Mouse (Mus musculus) cerebellum, adult 2 months (tissue): ENCODE results near the gene Zfp952. TPM values are rescaled to one million over a fixed set of nuclear protein-coding genes. Genes with fewer than 3 reads are reported as not detected.
A peak's percentile ranks its signal among the peaks of the same experiment; 100 is the strongest.

Source experiments
- DNase-seq, 2 experiments: peaks; one replicate each; pipeline ENCODE4 v3.0.0; 2021
- H3K27ac ChIP-seq: fragments of 200-500 bp; 2 replicates; pipeline ENCODE4 v1.5.1; 2012; ENCODE audit warnings: low read length, control low read depth, inconsistent platforms; ENCODE audit not compliant: insufficient read depth
- H3K27me3 ChIP-seq: fragments of 200-500 bp; 2 replicates; pipeline ENCODE4 v1.6.1; 2012; ENCODE audit warnings: inconsistent platforms, mild to moderate bottlenecking, low read length, moderate library complexity; ENCODE audit not compliant: control insufficient read depth, insufficient read depth
- H3K4me1 ChIP-seq: fragments of 200-500 bp; 2 replicates; pipeline ENCODE4 v1.6.1; 2011; ENCODE audit warnings: low read length; ENCODE audit not compliant: control insufficient read depth, insufficient read depth
- H3K4me3 ChIP-seq: fragments of 200-500 bp; replicated peaks from 2 replicates; pipeline ENCODE3; 2011; ENCODE audit warnings: mild to moderate bottlenecking, low read depth, low read length, control low read depth; ENCODE audit not compliant: insufficient read depth
- CTCF ChIP-seq: fragments of 200-500 bp; IDR thresholded peaks from 2 replicates; pipeline ENCODE4 v1.5.1; 2011; ENCODE audit warnings: low read depth, mild to moderate bottlenecking, control low read depth, low read length, moderate library complexity, borderline replicate concordance; ENCODE audit not compliant: insufficient read depth
- POLR2A ChIP-seq: fragments of 200-500 bp; IDR thresholded peaks from 2 replicates; pipeline ENCODE4 v1.6.1; 2011; ENCODE audit warnings: low read length, control low read depth, borderline replicate concordance; ENCODE audit not compliant: insufficient read depth
- WGBS: fragments of 180-500 bp; shearing (Covaris S2); methylation state at CpG from one replicate; pipeline ENCODE4 v1.1.7; 2018; 5-methylcytosine and 5-hydroxymethylcytosine counted together
- polyA plus RNA-seq: library from polyadenylated mRNA; depleted of rRNA; stranded (reverse); fragments of >200 nt; gene quantifications from 2 replicates; pipeline ENCODE4 v1.2.3, GENCODE M21; 2012; rRNA removed

The Zfp952 gene
- polyA plus RNA-seq, result 12.3 and 13.3 TPM in 2 replicates

- Histone ChIP-seq H3K4me3 (peak within 1 kb of the TSS; percentile 91), H3K27me3 (no peaks in the 10 kb centered on the region), H3K4me1 (no peaks in the 10 kb centered on the region; the same call in 1 of the 2 replicates), H3K27ac (no peak within 1 kb of the TSS)
- no peak for TF ChIP-seq CTCF
- TF ChIP-seq POLR2A, result peak; percentile 64; the same call in 1 of the 2 replicates
- WGBS, result under 1% methylated on average over 21 of the region's 21 CpGs
- peak; percentile 82 to 83 for DNase-seq
Measured at GRCm38 (mm10) chr17:32992699-32993474, at the start of gene Zfp952. Gene Zfp952, plus strand, starts transcription at chr17:32993129.

- TF ChIP-seq CTCF (no peak), POLR2A (no peak)
- 91% methylated on average over 3 of the region's 3 CpGs for WGBS
- peaks cover 8% of the 10 kb centered on the region; the same call in 1 of the 2 replicates for H3K4me1 ChIP-seq
- H3K27me3 ChIP-seq, result no peaks in the 10 kb centered on the region
- H3K27ac ChIP-seq, result no peak overlapping the region
- DNase-seq, result no peak
- no peak overlapping the region for H3K4me3 ChIP-seq
Measured at GRCm38 (mm10) chr17:32943661-32944060, 49.3 kb upstream of the Zfp952 start.

GRCm38 (mm10) chr17:32944402-32945035 lies 48.4 kb upstream of the Zfp952 start:
- Histone ChIP-seq H3K4me1 (peaks cover 8% of the 10 kb centered on the region; the same call in 1 of the 2 replicates), H3K27ac (no peak overlapping the region), H3K27me3 (no peaks in the 10 kb centered on the region), H3K4me3 (no peak overlapping the region)
- 52% methylated on average over 3 of the region's 3 CpGs for WGBS
- TF ChIP-seq POLR2A, result no peak
- no peak for TF ChIP-seq CTCF
- no peak for DNase-seq

DNA sequence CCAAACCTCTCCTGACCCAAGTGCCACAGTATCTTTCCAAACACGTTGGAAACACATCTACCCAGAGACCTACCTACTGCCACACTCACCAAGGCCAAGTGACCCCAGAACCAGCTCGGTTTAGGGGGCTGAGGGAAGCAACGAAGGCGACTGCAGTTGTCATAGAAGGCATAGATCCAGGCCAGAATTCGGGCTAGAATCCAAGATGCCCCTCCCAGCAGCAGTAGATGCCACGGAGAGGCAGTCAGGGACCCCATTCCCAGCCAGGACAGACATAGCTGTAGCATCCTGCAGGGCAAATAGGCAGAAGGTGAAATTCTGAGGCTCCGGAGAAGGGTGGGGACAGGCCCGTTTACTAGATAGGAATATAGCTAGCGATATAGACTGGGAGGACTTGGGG lies 46.2 kb upstream of the Zfp952 start:
- Histone ChIP-seq H3K4me1 (peaks cover 8% of the 10 kb centered on the region; the same call in 1 of the 2 replicates), H3K27ac (peak overlapping the region; percentile 34; the same call in 1 of the 2 replicates), H3K4me3 (peak overlapping the region; percentile 97), H3K27me3 (no peaks in the 10 kb centered on the region)
- no peak for TF ChIP-seq POLR2A
- WGBS, result 18% methylated on average over 9 of the region's 9 CpGs
- DNase-seq, result peak in 1 of 2 experiments; percentile 17

GRCm38 (mm10) chr17:32947215-32947914 lies 45.6 kb upstream of the Zfp952 start, which contains the start of gene Cyp4f13:
Gene Cyp4f13, minus strand, starts transcription at chr17:32947402.
- peak within 1 kb of the TSS; percentile 34; the same call in 1 of the 2 replicates for H3K27ac ChIP-seq
- whole genome bisulfite sequencing, result 8% methylated on average over 12 of the region's 12 CpGs

GRCm38 (mm10) chr17:32950136-32950535 lies 42.8 kb upstream of the Zfp952 start:
- no peak overlapping the region for H3K4me3 ChIP-seq
- TF ChIP-seq POLR2A (no peak), CTCF (no peak)
- DNase-seq, result no peak
- no peak overlapping the region for H3K27ac ChIP-seq
- peaks cover 8% of the 10 kb centered on the region; the same call in 1 of the 2 replicates for H3K4me1 ChIP-seq
- no peaks in the 10 kb centered on the region for H3K27me3 ChIP-seq
- 90% methylated on average over 3 of the region's 3 CpGs for WGBS

More at GRCm38 (mm10) chr17:32947215-32947914, 45.6 kb upstream of the Zfp952 start, which contains the start of gene Cyp4f13:
- TF ChIP-seq POLR2A, result peak; percentile 51; the same call in 1 of the 2 replicates
- no peak for TF ChIP-seq CTCF
- no peaks in the 10 kb centered on the region for H3K27me3 ChIP-seq
- H3K4me1 ChIP-seq, result peaks cover 8% of the 10 kb centered on the region; the same call in 1 of the 2 replicates
- peak within 1 kb of the TSS; percentile 97 for H3K4me3 ChIP-seq
- peak; percentile 91 to 92 for DNase-seq

- Histone ChIP-seq H3K27me3 (no peaks in the 10 kb centered on the region), H3K4me3 (no peak overlapping the region), H3K4me1 (peaks cover 8% of the 10 kb centered on the region; the same call in 1 of the 2 replicates), H3K27ac (no peak overlapping the region)
- WGBS, result 80% methylated on average over 11 of the region's 11 CpGs
- no peak for DNase-seq
- no peak for TF ChIP-seq CTCF
- no peak for TF ChIP-seq POLR2A
Measured at GRCm38 (mm10) chr17:32951006-32951405, 41.9 kb upstream of the Zfp952 start.
